Mouse (Mus musculus): ENCODE data around the gene Pnliprp2. TPM values are rescaled to one million over a fixed set of nuclear protein-coding genes. Genes with fewer than 3 reads are reported as not detected.
A peak's percentile ranks its signal among the peaks of the same experiment; 100 is the strongest.

The Pnliprp2 gene
- polyA plus RNA-seq, 1 experiment from 2014 or later, result not detected

DNA sequence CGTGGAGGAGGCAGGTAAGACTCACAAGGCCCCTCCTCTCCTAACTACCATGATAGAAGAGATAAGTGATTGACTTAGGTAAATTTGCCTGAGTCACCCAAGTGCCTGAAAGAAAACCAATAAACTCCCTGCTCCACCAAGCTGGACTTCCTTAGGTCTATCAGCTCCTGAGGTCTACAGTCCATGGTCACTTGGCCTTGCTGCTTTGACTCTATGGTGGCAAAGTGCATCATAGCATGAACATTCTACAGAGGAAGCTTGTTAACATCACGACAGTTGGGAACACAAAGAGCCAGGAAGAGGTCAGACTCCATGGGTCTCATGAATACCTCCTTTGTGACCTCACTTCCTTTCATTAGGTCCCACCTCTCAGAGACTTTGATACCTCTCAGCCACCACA, 8.0 kb upstream of the Pnliprp2 start:
- no peaks in the 10 kb centered on the region for H3K27me3 ChIP-seq (replicated peaks; ENCODE audit: low read depth, poor library complexity, severe bottlenecking)
- H3K9me3 ChIP-seq, result peaks cover 7% of the 10 kb centered on the region
- H3K4me1 ChIP-seq, result no peaks in the 10 kb centered on the region
- 69% methylated on average over 2 of the region's 2 CpGs for WGBS
- H3K4me3 ChIP-seq, result no peak overlapping the region
- no peak for DNase-seq (ENCODE audit: low spot score)
- H3K27ac ChIP-seq (replicated peaks), result no peak overlapping the region
- no peaks in the 10 kb centered on the region for H3K36me3 ChIP-seq (replicated peaks)

DNA sequence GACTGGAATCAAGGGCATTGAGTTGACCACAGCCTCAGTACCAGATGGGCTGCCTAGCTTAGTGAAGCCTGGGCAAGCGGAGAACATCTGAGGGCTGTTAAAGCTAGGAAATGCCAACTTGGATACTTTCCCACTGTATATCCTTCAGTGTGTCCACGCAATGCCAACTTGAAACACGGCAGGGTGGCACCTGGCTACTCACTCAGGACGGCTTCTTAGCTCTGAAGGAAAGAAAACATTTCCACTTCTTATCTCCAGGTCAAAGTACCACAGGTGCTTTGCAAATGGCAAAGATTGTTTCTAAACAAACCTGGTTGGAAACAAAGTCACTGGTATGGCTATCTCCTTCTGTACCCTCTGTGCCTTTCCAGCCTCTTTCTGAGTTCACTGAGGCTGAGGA, 648 bp upstream of the Pnliprp2 start:
- H3K9me3 ChIP-seq, result peaks cover 7% of the 10 kb centered on the region
- H3K4me1 ChIP-seq, result peaks cover 14% of the 10 kb centered on the region
- no peak overlapping the region for H3K27ac ChIP-seq (replicated peaks)
- no peaks in the 10 kb centered on the region for H3K36me3 ChIP-seq (replicated peaks)
- H3K4me3 ChIP-seq, result no peak overlapping the region
- 92% methylated on average over 4 of the region's 4 CpGs for WGBS
- DNase-seq (ENCODE audit: low spot score), result no peak
- H3K27me3 ChIP-seq (replicated peaks; ENCODE audit: low read depth, poor library complexity, severe bottlenecking), result no peaks in the 10 kb centered on the region

DNA sequence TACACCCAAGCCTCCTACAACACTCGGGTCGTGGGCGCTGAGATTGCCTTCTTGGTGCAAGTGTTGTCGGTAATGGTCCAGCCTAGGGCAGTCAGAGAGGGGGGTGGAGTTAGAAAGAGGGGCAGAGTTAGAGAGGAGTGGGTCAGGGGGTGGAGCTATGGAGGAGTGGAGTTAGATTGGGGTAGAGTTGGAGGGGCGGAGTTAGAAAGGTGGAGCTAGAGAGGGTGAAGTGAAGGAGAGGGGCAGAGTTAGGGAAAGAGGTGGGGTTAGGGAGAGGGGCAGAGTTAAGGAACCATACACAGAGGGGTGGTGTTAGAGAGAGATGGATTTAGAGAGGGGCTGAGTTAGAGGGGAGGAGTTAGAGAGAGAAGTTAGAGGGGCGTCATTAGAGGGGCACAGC, 2.8 kb downstream of the Pnliprp2 start:
- peak; percentile 17 for DNase-seq (ENCODE audit: low spot score)
- WGBS, result 22% methylated on average over 6 of the region's 6 CpGs
- no peak overlapping the region for H3K4me3 ChIP-seq

DNA sequence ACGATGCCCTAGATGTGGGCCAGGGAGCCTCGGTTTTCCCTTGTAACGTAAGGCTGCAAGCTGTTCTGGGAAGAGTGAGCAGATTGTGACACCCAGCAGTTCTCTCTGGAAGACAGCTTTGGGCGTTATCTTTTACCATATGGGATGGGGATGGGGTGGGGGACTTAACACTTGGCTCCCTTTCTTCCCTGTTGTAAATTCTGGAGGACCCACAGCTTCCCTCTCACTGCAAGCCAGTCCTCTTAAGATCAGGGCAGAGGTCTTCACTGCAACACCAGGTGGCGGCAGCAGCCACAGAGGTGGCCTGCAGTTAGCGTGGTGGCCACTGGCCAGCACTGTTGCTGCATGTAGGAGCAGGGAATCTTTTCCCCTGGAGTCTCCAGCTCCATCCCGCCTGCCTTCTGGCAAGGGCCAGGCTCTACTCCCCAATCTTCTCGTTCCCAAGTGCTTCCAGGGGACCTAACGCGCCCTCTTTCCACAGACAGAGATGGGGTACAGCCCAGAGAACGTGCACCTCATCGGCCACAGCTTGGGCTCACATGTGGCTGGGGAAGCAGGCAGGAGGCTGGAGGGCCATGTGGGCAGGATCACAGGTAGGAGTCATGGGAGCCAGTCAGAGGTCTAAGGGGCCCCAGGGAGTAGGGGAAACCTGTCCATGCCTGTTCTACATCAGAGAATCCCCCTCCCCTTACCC, 3.5 kb downstream of the Pnliprp2 start:
- Histone ChIP-seq H3K9me3 (no peaks in the 10 kb centered on the region), H3K36me3 (replicated peaks) (no peaks in the 10 kb centered on the region), H3K27me3 (replicated peaks; ENCODE audit: low read depth, poor library complexity, severe bottlenecking) (peaks cover 12% of the 10 kb centered on the region; the same call in 1 of the 2 replicates), H3K27ac (replicated peaks) (0 out of 2 replicates have a peak overlapping the region, but pooled peaks have one; percentile 36), H3K4me3 (no peak overlapping the region), H3K4me1 (peaks cover 32% of the 10 kb centered on the region)
- peak; percentile 82 for DNase-seq (ENCODE audit: low spot score)
- 10% methylated on average over 12 of the region's 12 CpGs for WGBS

More for the DNA sequence above, 2.8 kb downstream of the Pnliprp2 start:
- peaks cover 29% of the 10 kb centered on the region for H3K4me1 ChIP-seq
- H3K27me3 ChIP-seq (replicated peaks; ENCODE audit: low read depth, poor library complexity, severe bottlenecking), result peaks cover 12% of the 10 kb centered on the region; the same call in 1 of the 2 replicates
- no peaks in the 10 kb centered on the region for H3K36me3 ChIP-seq (replicated peaks)
- no peak overlapping the region for H3K27ac ChIP-seq (replicated peaks)
- H3K9me3 ChIP-seq, result no peaks in the 10 kb centered on the region

DNA sequence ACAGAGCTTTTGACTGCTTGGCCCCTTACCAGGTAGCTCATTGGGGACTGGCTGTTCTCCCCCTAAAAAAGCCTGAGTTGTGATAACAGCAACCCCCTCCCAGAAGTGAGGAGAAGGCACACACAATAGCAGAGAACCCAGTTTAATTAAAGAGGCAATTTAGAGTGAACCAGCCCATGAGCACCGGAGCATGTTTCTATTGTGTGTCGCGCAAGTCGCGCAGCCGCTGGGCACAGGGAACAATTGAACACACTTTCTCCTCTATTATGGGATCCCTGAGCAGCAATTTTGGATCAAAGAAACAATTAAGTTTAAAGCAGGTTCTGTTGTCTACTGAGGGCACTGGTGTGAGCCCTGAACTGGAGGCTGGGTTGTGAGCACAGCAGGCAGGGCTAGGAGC, 7.8 kb downstream of the Pnliprp2 start:
- Histone ChIP-seq H3K27me3 (replicated peaks; ENCODE audit: low read depth, poor library complexity, severe bottlenecking) (peaks cover 25% of the 10 kb centered on the region), H3K4me3 (no peak overlapping the region), H3K27ac (replicated peaks) (no peak overlapping the region), H3K36me3 (replicated peaks) (no peaks in the 10 kb centered on the region), H3K4me1 (peaks cover 29% of the 10 kb centered on the region), H3K9me3 (no peaks in the 10 kb centered on the region)
- DNase-seq (ENCODE audit: low spot score), result no peak
- 53% methylated on average over 6 of the region's 6 CpGs for WGBS

DNA sequence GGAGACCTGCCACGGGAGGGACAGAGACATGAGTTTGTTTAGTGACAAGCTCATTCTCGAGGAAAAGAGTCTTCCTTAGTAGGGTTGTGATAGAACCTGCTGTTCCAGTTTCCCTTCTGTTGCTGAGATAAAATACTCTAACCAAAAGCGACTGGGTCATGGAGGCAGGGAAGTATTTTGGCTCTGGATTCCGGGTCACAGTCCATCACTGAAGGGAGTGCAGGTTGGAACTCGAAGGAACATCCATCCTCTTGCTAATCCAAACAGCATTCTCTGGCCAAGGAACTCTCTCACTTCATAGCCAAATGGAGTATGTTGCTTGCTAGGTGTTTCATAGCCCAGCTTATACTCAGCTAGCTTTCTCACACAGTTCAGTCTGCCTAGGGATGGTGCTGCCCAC, 16.9 kb downstream of the Pnliprp2 start:
- Histone ChIP-seq H3K27ac (replicated peaks) (no peak overlapping the region), H3K4me3 (no peak overlapping the region), H3K36me3 (replicated peaks) (no peaks in the 10 kb centered on the region), H3K4me1 (no peaks in the 10 kb centered on the region), H3K9me3 (no peaks in the 10 kb centered on the region), H3K27me3 (replicated peaks; ENCODE audit: low read depth, poor library complexity, severe bottlenecking) (no peaks in the 10 kb centered on the region)
- no peak for DNase-seq (ENCODE audit: low spot score)
- 74% methylated on average over 5 of the region's 5 CpGs for WGBS

DNA sequence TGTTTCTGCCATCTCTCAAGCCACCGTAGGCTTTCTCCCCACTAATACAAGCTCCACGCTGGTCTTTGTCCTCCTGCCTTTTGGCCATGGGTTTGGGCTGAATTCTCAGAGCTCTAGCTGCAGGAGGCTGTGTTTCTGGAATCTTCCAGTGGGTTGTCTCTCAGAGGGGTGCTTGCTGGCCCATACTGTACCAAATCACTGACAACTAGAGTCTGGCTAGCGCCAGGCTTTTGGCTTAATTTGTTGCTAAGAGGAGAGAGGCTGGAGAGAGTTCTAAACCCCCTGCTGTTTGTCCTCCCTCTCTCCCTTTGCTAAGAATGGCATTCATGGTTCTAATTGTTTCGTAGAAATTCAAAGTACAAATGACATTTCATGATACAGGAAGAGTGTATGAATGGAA, 22.0 kb downstream of the Pnliprp2 start:
- H3K4me3 ChIP-seq, result no peak overlapping the region
- WGBS, result 53% methylated on average over 4 of the region's 4 CpGs
- no peak overlapping the region for H3K27ac ChIP-seq (replicated peaks)
- no peak for DNase-seq (ENCODE audit: low spot score)
- H3K4me1 ChIP-seq, result peaks cover 8% of the 10 kb centered on the region
- H3K36me3 ChIP-seq (replicated peaks), result no peaks in the 10 kb centered on the region
- 0 out of 2 replicates have a peak, but pooled peaks cover 7% of the 10 kb centered on the region for H3K27me3 ChIP-seq (replicated peaks; ENCODE audit: low read depth, poor library complexity, severe bottlenecking)
- no peaks in the 10 kb centered on the region for H3K9me3 ChIP-seq

DNA sequence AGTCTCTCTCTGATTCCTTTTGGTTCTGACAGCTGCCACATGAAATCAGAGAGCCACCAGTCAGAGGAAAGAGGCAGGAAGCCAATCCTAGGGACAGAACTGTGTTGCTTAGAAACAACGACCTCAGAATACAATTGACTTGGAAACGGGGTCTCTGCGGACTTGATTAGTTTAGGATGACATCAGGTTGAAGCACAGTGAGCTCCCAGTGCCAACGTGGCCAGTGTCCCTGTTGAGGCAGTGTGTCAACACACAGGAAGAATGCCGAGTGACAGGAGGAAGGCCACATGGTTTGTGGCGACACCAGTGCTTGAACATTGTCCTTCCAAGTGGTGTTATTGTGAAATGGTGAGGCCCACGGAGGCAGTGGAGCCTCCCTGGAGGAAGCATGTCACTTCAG, 24.4 kb downstream of the Pnliprp2 start:
- Histone ChIP-seq H3K27me3 (replicated peaks; ENCODE audit: low read depth, poor library complexity, severe bottlenecking) (0 out of 2 replicates have a peak, but pooled peaks cover 7% of the 10 kb centered on the region), H3K27ac (replicated peaks) (no peak overlapping the region), H3K36me3 (replicated peaks) (no peaks in the 10 kb centered on the region), H3K4me1 (peaks cover 11% of the 10 kb centered on the region), H3K4me3 (no peak overlapping the region), H3K9me3 (no peaks in the 10 kb centered on the region)
- DNase-seq (ENCODE audit: low spot score), result no peak
- WGBS, result 52% methylated on average over 7 of the region's 7 CpGs

DNA sequence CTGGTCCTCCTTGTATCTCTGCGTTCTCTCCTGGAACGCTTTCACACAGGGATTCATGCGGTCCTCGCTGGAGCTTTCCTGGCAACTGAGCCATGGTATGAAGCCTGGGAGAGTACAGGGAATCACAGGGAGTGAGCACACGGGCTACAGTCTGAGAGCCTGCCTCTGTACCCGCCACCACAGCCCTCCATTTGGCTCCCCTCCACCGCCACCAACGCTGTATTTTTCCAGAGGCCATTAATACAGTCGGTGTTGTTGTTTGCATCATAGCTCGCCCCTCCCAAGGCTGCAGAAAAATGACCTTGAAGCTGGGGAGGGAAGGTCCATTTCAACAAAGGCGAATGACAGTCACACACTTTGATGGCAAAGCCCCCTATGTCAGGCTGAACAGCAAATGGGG, 29.7 kb downstream of the Pnliprp2 start:
- Histone ChIP-seq H3K27ac (replicated peaks) (no peak overlapping the region), H3K27me3 (replicated peaks; ENCODE audit: low read depth, poor library complexity, severe bottlenecking) (no peaks in the 10 kb centered on the region), H3K9me3 (no peaks in the 10 kb centered on the region), H3K4me3 (no peak overlapping the region), H3K36me3 (replicated peaks) (no peaks in the 10 kb centered on the region), H3K4me1 (peaks cover 7% of the 10 kb centered on the region)
- WGBS, result 82% methylated on average over 11 of the region's 11 CpGs
- DNase-seq (ENCODE audit: low spot score), result no peak

DNA sequence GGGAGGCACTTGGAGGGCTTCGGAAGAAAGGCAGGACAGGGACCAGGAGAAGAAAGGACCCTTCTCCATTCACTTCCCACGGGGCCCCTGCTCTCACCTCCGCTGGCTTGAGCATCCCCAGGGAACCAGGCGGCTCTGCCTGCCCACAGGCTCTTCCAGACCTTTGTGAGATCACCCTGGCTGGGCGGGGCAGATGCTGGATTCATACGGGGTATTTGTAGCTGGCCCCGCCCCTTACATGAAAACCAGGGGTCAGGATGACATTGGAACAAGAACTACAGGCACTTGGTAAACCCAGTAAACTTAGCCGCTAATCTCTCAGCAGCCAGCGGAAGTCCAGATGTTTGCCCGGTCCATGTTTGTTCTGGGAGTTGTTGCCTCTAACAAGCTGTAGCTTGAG, 34.8 kb downstream of the Pnliprp2 start, which contains the start of gene 1700019N19Rik:
TSS of gene 1700019N19Rik (minus strand) at position 178 of the 400 bp plus-strand sequence.
- Histone ChIP-seq H3K27me3 (replicated peaks; ENCODE audit: low read depth, poor library complexity, severe bottlenecking) (no peaks in the 10 kb centered on the region), H3K4me3 (no peak within 1 kb of the TSS), H3K9me3 (no peaks in the 10 kb centered on the region), H3K27ac (replicated peaks) (no peak within 1 kb of the TSS), H3K4me1 (peaks cover 18% of the 10 kb centered on the region), H3K36me3 (replicated peaks) (peaks cover 5% of the 10 kb centered on the region; the same call in 1 of the 2 replicates)
- DNase-seq (ENCODE audit: low spot score), result peak; percentile 34
- 43% methylated on average over 10 of the region's 10 CpGs for WGBS

DNA sequence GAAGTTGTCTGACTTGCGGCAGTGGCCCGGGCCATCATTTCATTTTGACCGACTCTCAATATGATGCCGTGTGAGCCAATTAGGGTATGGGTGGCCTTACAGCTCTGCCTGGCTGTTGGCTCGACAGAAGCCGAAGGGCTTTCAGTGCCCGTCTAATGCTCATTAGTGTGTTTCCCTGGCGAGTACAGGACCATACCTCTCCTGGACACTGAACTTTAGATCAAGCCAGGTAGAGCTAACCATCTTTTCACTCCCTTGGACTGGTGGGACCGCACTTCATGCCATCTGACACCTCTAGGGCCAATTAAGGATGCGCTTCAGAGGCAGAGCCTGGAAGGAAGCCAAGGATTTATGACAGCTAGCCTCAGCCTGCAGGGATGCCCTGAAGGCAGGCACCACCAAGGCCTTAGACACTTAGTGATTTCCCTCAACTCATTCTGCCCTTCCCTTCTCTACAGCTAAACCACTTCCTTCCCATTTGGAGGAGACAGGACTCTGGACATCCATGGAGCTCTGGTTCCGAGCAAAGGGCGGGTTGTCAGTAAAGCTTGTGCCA, 35.7 kb downstream of the Pnliprp2 start:
- 85% methylated on average over 12 of the region's 12 CpGs for WGBS
- no peaks in the 10 kb centered on the region for H3K9me3 ChIP-seq
- H3K27ac ChIP-seq (replicated peaks), result no peak overlapping the region
- peaks cover 11% of the 10 kb centered on the region; the same call in 1 of the 2 replicates for H3K36me3 ChIP-seq (replicated peaks)
- DNase-seq (ENCODE audit: low spot score), result no peak
- H3K4me1 ChIP-seq, result peaks cover 18% of the 10 kb centered on the region
- no peaks in the 10 kb centered on the region for H3K27me3 ChIP-seq (replicated peaks; ENCODE audit: low read depth, poor library complexity, severe bottlenecking)
- H3K4me3 ChIP-seq, result no peak overlapping the region

DNA sequence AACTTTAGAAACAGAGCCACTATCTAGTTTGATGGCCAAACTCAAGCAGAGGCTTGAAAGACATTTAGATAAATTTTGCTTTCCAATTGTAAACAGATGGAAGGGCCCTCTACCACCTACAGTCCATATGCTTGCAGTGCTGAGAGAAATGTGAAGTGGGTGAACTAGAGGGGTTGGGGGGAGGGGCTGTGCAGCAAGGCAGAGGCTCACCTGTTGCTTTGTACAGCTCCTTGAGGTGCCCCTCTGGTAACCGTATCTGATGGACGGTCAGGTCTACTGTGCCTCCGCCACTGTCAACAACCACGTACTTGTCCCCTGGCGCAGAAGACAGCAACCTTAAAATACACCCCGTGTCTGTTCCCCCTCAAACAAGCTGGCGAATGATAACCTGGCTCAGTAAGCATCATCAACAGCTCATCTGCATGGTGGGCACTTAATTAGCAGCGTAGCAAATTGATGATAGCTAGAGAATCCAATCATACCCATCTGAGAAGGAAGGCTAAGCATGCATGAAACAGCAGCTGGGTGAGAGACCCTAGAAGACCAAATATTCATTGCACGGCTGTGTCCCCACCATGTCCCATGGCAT, 45.8 kb downstream of the Pnliprp2 start:
- Histone ChIP-seq H3K4me3 (no peak overlapping the region), H3K36me3 (replicated peaks) (peaks cover 4% of the 10 kb centered on the region; the same call in 1 of the 2 replicates), H3K9me3 (no peaks in the 10 kb centered on the region), H3K27ac (replicated peaks) (no peak overlapping the region), H3K4me1 (no peaks in the 10 kb centered on the region), H3K27me3 (replicated peaks; ENCODE audit: low read depth, poor library complexity, severe bottlenecking) (no peaks in the 10 kb centered on the region)
- WGBS, result 93% methylated on average over 9 of the region's 9 CpGs
- DNase-seq (ENCODE audit: low spot score), result no peak

DNA sequence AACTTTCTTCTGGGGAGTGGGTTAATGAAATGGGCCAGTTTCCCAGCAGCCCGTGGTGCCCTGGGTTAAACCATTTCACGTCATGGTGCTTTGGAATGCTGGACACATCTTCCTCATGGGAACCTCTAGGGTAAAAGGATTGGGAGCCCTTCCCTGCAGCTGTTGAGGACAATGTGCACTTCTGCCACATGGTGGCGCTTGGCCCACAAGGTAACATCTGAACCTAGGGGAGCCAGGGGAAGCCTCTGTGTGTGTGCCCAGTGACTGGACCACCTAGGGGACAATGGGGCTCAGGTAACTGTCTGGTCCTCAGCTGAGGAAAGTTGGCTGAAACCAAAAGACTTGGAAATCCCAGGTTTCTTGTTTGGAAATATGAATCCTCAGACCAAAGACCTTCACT, 46.8 kb downstream of the Pnliprp2 start:
- Histone ChIP-seq H3K27me3 (replicated peaks; ENCODE audit: low read depth, poor library complexity, severe bottlenecking) (no peaks in the 10 kb centered on the region), H3K9me3 (no peaks in the 10 kb centered on the region), H3K4me1 (no peaks in the 10 kb centered on the region), H3K4me3 (no peak overlapping the region), H3K27ac (replicated peaks) (no peak overlapping the region), H3K36me3 (replicated peaks) (peaks cover 4% of the 10 kb centered on the region; the same call in 1 of the 2 replicates)
- 6% methylated on average over 3 of the region's 3 CpGs for WGBS
- DNase-seq (ENCODE audit: low spot score), result peak; percentile 75

Data from embryonic facial prominence, embryonic 10.5 days (tissue).